Mouse (Mus musculus) ES-E14 (cell line): ENCODE results near the gene Sgsm3.

Experiments
- CHD2 ChIP-seq: IDR thresholded peaks from 2 replicates; pipeline ENCODE4 v1.6.1; 2014; ENCODE audit warnings: mild to moderate bottlenecking, low read depth, low read length, inconsistent platforms
- HCFC1 ChIP-seq: IDR thresholded peaks from 2 replicates; pipeline ENCODE4 v1.6.1; 2012; ENCODE audit warnings: low read length, inconsistent platforms, borderline replicate concordance; ENCODE audit not compliant: insufficient read depth
- MAFK ChIP-seq: IDR thresholded peaks from 2 replicates; pipeline ENCODE4 v1.6.1; 2014; ENCODE audit warnings: mild to moderate bottlenecking, low read depth, low read length, inconsistent platforms; ENCODE audit not compliant: insufficient read depth
- ZC3H11A ChIP-seq: IDR thresholded peaks from 2 replicates; pipeline ENCODE4 v1.6.1; 2012; ENCODE audit warnings: low read depth, mild to moderate bottlenecking, inconsistent platforms, low read length, borderline replicate concordance

DNA sequence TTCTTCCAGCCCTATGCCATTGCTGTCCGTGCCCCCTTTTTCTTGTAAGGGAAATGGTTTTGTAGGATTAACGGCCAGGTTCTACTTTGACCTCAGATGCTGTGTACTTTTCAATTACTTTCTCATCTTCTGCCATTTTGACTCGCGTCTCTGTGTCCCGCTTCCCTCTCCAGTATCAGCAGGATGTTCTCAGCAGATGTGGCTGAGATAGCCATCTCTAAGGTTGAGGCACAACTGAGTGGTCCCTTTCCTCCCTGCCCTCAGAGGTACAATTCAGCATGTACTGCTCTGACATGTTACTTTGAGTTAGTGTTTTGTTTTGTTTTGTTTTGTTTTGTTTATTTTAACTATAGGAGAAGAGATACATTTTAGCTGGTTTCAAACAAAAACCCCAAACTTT lies 42.7 kb upstream of the Sgsm3 start:
- TF ChIP-seq MAFK = no peak
- no peak for TF ChIP-seq ZC3H11A
- TF ChIP-seq CHD2 = no peak
- no peak for TF ChIP-seq HCFC1
